Mouse (Mus musculus): ENCODE results near the gene Tmem8. TPM values are rescaled to one million over a fixed set of nuclear protein-coding genes. Genes with fewer than 3 reads are reported as not detected.

Gene Tmem8
- total RNA-seq, 4 experiments from 2014 or later, result 7.8 to 14.9 (median 12.0) TPM

DNA sequence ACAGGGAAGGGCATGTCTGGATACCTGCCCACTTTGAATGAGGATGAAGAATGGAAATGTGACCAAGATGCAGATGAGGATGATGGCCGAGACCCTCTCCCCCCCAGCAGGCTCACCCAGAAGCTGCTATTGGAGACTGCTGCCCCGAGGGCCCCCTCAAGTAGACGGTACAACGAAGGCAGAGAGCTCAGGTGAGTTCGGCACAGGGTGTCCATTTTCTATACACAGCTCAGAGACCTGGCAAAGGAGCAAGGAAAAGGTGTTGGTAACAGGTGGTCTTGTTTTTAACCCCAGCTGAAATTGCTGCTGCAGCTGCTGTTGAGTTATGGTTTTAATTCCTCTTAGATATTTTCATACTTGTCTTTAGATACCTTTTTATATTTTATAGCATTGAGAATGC lies 30.3 kb downstream of the Tmem8 start:
- no peak for DNase-seq

DNA sequence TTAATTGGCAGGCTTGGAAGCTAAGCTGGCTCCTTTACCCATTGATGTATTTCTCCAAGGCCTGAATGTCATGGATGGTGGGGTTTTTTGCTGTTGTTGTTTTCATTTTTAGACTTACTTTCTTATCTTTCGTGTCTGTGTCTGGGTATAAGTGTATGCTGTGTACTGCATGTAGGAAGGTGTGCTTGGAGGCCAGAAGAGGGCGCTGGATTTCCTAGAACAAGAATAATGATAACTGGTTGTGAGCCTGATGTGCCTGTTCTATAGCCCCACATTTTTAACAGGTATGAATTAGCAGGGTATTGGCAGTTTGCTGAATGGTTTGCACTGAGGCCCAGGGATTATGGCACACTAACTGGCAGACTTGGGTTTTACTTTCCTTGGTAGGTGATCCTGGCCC lies 36.0 kb downstream of the Tmem8 start:
- DNase-seq, result no peak

DNA sequence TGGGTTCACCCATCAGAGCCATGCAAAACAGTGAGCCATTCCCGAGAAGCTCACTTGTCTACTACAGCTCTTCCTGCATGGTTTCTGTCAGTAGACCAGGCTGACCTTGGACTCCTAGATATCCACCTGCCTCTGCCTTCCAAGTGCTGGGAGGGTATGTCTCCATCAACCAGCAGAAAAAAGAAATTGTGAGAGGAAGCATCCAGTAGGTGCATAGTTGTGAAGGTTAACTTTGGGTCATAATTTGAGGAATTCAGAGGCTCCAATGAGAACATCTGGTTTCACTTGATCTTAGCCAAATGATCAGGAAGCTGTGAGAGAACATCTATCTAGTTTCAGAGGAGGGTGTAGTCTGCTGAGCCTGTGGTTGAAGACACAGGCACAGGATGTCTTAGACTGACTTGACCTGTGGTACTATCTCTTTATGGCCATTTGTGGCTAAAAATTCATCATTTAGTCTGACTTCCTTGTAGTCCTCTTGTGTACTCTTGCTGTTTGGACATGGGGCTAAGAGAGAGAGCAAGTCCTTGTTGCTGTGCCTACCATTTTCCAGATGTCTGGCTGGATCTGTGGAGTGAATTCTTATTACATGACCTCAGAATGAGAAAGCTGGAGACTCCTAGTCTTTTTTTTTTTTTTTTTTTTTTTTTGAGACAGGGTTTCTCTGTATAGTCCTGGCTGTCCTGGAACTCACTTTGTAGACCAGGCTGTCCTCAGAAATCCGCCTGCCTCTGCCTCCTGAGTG lies 39.0 kb downstream of the Tmem8 start:
- DNase-seq, result no peak

DNA sequence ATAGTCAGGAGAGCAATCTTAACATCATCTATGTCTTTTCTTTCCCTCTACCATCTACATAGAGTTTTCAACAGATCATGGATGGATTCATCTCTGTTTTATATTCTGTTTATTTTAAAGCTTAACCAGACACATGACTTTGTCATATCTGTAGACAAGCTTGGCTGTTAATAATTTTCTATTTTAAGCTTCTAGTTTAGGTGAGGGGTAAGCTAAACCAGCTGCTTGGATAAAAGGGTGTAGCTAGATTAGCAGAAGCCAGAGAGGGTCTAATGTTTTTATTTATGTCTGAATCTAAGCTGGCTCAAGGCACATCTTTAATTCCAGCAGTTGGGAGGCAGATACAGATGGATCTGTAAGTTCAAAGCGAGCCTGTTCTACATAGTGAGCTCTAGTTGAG lies 49.6 kb downstream of the Tmem8 start:
- DNase-seq, result no peak

DNA sequence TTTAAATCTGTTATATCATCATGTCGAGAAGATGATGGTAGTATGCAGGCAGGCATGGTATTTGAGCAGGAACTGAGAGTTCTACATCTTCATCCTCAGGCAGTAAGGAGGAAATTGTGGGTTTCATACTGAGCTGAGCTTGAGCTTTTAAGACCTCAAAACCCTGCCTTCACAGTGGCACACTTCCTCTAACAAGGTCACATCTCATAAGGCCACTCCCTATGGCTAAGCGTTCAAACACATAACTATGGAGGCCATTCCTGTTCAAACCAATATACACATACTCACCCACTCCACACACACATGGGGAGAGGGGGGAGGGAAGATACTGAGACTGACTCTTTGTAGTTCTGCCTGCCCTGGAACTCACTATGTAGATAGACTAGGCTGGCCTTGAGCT lies 54.9 kb downstream of the Tmem8 start:
- DNase-seq, result no peak

Other genes with a start within 250 kb of the Tmem8 start
- 100 to 1,000 TPM; 264 to 492 (median 338) TPM for gene Mcrip2, start 244.5 kb upstream of the Tmem8 start, total RNA-seq (2022)
- 100 to 1,000 TPM; 113 to 215 (median 150) TPM for gene Mettl26, start 238.2 kb upstream of the Tmem8 start, total RNA-seq (2022)
- 1 to 10 TPM; 1.6 to 2.9 (median 2.0) TPM for gene Wfikkn1, start 232.4 kb upstream of the Tmem8 start, total RNA-seq (2022)
- 10 to 100 TPM; 33.9 to 65.0 (median 36.3) TPM for gene Rab40c, start 193.6 kb upstream of the Tmem8 start, total RNA-seq (2022)
- gene Pigq, start 168.4 kb upstream of the Tmem8 start, total RNA-seq (2022), result 100 to 1,000 TPM; 101 to 126 (median 111) TPM
- gene Nhlrc4, start 168.3 kb upstream of the Tmem8 start, total RNA-seq (2022), result not detected
- not detected for gene A930017K11Rik, start 160.7 kb upstream of the Tmem8 start, total RNA-seq (2022)
- gene Capn15, start 127.5 kb upstream of the Tmem8 start, total RNA-seq (2022), result 10 to 100 TPM; 20.1 to 34.6 (median 24.9) TPM
- 10 to 100 TPM; 22.7 to 37.2 (median 29.9) TPM for gene Rab11fip3, start 43.7 kb upstream of the Tmem8 start, total RNA-seq (2022)
- 10 to 100 TPM; 23.0 to 26.8 (median 24.2) TPM for gene Decr2, start 23.0 kb upstream of the Tmem8 start, total RNA-seq (2022)
- 10 to 100 TPM in 1 of 4 experiments, 1 to 10 TPM in 3; 2.1 to 10.4 (median 6.0) TPM for gene Nme4, start 17.7 kb upstream of the Tmem8 start, total RNA-seq (2022)
- gene Mrpl28, start 10.2 kb downstream of the Tmem8 start, total RNA-seq (2022), result 10 to 100 TPM; 96.1 to 98.0 (median 96.8) TPM
- 10 to 100 TPM; 42.6 to 52.2 (median 46.2) TPM for gene Axin1, start 25.4 kb downstream of the Tmem8 start, total RNA-seq (2022)
- gene Pdia2, start 85.8 kb downstream of the Tmem8 start, total RNA-seq (2022), result 1 to 10 TPM; 1.8 to 3.7 (median 2.4) TPM
- gene Rgs11, start 89.7 kb downstream of the Tmem8 start, total RNA-seq (2022), result 100 to 1,000 TPM in 2 of 4 experiments, 10 to 100 TPM in 2; 47.1 to 158 (median 93.6) TPM
- gene Arhgdig, start 94.5 kb downstream of the Tmem8 start, total RNA-seq (2022), result 10 to 100 TPM; 14.5 to 30.7 (median 20.6) TPM
- 100 to 1,000 TPM; 108 to 126 (median 119) TPM for gene Fam234a, start 130.9 kb downstream of the Tmem8 start, total RNA-seq (2022)
- gene Luc7l, start 139.6 kb downstream of the Tmem8 start, total RNA-seq (2022), result 10 to 100 TPM; 52.9 to 90.2 (median 70.1) TPM